Mouse (Mus musculus): ENCODE data around the gene Aph1c.
A peak's percentile ranks its signal among the peaks of the same experiment; 100 is the strongest.
"Not testable (repeated sequence)": the region's sequence is repeated elsewhere in the genome, so short reads cannot be mapped to it uniquely, and the experiment has no call there.

Gene Aph1c

GRCm38 (mm10) chr9:66832366-66832908, 2.1 kb downstream of the Aph1c start:
- DNase-seq (ENCODE audit: low spot score) = no peak

- no peak for DNase-seq (ENCODE audit: low spot score)
These were observed 8.5 kb downstream of the Aph1c start for GRCm38 (mm10) chr9:66825990-66826389.

DNA sequence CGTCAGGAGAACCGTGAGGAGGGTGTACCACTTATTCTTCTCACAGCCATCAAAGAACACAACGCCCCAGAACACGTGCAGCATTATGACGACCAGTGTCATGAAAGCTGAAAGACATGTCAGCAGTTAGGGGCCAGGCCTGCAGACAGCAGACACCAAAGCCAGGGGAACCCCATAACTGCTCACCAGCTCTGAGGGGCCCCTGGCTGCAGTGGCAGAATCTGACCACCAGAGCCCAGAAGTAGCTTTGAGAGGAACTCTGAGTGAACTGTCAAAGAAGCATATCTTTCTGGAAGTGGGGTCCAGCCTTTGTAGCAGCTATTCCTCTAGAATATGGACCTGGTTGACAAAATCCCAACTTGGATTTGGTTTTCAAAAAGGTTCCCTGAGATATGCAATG, 12.3 kb downstream of the Aph1c start:
- not testable (repeated sequence) for DNase-seq (ENCODE audit: low spot score)

DNA sequence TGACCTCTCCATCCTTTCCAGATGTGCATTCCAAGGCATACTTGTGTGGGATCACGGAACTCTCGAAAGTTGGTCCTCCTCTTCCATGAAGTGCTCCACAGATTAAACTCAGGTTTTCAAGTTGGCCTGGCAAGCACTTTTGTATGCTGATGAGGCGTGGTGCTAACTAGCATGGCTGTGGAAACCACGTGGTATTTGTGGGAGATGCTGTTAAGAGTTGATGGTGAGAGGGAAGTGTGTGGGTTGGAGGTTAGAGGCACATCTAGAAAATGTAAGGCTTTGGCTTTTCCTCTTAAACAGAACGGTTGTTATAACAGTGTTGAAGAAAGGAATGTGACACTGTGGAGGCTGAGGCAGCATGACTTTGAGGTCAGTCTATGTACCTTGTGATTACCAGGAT, 13.5 kb downstream of the Aph1c start:
- no peak for DNase-seq (ENCODE audit: low spot score)

DNA sequence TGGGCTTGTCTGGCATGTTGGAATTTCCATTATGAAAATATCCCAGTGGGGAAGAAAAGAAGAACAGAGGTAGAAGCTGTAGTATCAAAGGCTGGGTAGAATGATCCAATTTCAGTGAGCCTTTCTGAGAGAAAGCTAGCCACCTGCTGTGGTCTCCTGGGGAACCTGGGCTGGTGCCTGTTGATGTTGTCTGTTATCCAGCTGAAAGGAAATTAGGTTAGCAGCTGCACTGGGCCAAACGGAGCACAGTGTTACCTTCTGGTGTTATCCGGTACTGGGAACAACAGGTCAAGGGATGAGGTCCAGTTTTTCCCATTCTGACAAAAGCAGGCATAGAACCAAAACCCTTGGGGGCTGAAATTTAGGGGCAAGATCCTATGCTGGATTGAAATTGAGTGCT, 21.1 kb downstream of the Aph1c start:
- DNase-seq (ENCODE audit: low spot score) = no peak

DNA sequence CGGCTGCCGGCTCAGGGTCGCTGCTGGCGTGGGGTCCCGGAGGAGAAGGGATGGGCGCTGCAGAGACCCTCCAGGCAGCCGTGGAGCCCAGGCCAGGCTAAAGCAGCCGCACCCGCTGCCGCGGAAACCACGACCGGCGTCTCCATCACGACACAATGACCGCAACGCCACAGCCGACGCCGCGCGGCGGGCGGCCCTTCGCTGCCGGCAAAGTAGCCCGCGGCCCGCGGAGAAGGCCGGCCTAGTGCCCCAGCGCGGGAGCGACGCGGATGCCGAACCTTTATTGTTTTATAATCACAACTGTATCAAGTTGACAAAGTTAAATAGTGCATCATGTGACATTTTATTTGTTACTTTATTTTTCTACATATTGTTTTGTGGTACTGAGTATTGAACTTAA, 28.6 kb downstream of the Aph1c start:
- not testable (repeated sequence) for DNase-seq (ENCODE audit: low spot score)

- DNase-seq (ENCODE audit: low spot score) = no peak
These were observed 32.6 kb downstream of the Aph1c start for GRCm38 (mm10) chr9:66801947-66802346.

DNA sequence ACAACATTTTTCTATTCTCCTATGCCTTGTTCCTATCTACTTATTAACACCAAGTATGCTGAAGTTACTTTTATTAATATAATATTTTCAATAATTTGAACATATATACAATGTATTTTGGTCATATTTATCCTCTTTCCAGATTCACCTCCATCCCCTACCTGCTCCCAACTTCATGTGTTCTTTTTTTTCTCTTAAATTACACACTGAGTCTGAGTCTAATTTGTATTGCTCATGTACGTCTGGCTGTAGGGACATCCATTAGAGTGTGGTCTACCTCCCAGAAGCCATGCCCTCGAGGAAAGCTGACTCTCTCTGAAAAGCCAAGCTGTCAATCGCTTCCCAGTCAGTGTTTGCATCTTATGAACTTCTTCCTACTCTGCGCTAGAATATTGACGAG, 37.8 kb downstream of the Aph1c start, which contains the start of gene Gm10647:
Gene Gm10647 (plus strand): TSS at position 301 of the 400 bp plus-strand sequence.
- DNase-seq (ENCODE audit: low spot score) = no peak

GRCm38 (mm10) chr9:66795464-66796324, 38.8 kb downstream of the Aph1c start, which contains the start of gene Aph1b:
TSS of gene Aph1b (minus strand) at chr9:66795490.
- peak; percentile 91 for DNase-seq (ENCODE audit: low spot score)

DNA sequence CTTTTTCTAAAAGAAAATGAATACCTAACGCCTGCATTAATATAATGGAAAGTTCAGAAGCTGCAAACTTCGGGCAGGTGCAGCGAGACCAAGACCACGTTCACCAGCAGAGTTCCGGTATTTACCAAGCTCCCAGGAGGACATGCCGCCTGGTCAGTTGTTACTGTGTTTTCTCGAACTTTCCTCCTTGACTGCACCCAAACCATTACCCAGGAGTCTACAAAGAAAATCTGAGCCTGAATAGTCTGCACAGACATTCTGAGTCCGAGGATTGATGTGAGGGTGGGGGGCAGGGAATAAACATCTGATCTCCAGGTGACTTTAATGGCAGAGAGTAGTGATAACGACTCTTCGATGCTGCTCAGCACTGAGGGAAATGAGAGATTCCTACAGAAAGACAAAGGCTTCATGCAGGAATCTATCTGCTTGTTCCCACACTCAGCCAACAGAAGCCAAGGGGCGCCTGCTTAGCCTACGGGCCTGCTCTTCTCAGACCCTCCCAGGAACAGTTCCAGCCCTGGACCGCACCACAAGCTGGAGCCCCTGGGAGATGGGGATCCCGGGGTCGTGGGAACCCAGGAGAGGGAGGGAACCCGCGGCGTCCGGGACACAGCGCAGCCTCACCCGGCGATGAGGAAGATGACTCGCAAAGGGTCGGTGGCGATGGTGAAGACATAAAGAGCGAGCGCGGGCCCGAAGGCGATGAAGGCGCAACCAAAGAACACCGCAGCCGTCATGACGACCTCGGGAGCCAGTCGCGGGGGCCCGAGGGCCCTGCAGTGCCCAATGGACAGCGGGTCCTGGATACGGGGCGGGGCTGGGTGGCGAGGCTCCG, 39.7 kb downstream of the Aph1c start:
- no peak for DNase-seq (ENCODE audit: low spot score)

- no peak for DNase-seq (ENCODE audit: low spot score)
These were observed 46.7 kb downstream of the Aph1c start for GRCm38 (mm10) chr9:66787821-66788220.

- DNase-seq (ENCODE audit: low spot score) = not testable (repeated sequence)
These were observed 50.0 kb downstream of the Aph1c start for GRCm38 (mm10) chr9:66784552-66784951.

DNA sequence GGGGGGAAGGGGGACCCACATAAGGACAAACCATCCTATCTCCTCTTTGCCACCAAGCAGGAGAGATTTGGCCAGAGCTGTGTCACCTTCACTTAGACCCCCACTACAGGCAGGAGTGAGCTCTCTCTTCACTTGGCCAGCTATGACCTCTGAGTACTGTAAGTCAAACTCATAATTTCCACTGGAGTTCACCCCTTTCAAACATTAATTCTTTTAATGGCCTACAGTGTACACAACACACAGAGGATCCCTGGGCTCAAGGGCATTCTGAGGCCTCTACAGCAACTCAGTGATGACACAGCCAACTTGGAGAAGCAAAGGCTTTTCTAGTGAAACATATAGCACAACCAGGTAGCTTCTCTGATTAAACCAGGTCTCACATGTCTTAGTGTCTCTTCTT, 63.8 kb downstream of the Aph1c start:
- DNase-seq (ENCODE audit: low spot score) = no peak

DNA sequence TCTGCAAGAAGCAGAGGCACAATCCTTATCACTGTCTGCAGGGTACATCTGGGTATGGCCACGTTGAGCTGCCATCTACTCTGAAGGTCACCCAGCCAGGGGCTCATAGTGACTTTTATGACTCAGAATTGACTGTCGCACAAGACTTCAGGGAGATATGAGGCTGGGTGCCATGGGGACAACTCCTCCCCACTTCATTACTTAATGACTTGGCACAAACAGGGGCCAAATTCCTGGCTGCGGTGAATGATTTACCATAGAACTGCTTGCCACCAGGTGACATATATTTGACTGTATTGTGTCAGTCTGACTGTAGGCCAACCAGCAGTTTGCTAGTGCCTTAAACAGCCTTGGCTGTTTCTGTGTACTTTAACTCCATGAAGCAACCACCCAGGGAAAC, 65.3 kb downstream of the Aph1c start:
- DNase-seq (ENCODE audit: low spot score) = no peak

GRCm38 (mm10) chr9:66768721-66769120, 65.8 kb downstream of the Aph1c start:
- DNase-seq (ENCODE audit: low spot score) = no peak

Data from spleen, adult 12 weeks (tissue).